Mouse (Mus musculus) cerebellum, adult 2 months (tissue): ENCODE measurements around the gene Bcl2. TPM values are rescaled to one million over a fixed set of nuclear protein-coding genes. Genes with fewer than 3 reads are reported as not detected.
A peak's percentile ranks its signal among the peaks of the same experiment; 100 is the strongest.

Experiments used
- DNase-seq, 2 experiments: peaks; one replicate each; pipeline ENCODE4 v3.0.0; 2021
- H3K27ac ChIP-seq: fragments of 200-500 bp; 2 replicates; pipeline ENCODE4 v1.5.1; 2012; ENCODE audit warnings: low read length, control low read depth, inconsistent platforms; ENCODE audit not compliant: insufficient read depth
- H3K27me3 ChIP-seq: fragments of 200-500 bp; 2 replicates; pipeline ENCODE4 v1.6.1; 2012; ENCODE audit warnings: inconsistent platforms, mild to moderate bottlenecking, low read length, moderate library complexity; ENCODE audit not compliant: control insufficient read depth, insufficient read depth
- H3K4me1 ChIP-seq: fragments of 200-500 bp; 2 replicates; pipeline ENCODE4 v1.6.1; 2011; ENCODE audit warnings: low read length; ENCODE audit not compliant: control insufficient read depth, insufficient read depth
- H3K4me3 ChIP-seq: fragments of 200-500 bp; replicated peaks from 2 replicates; pipeline ENCODE3; 2011; ENCODE audit warnings: mild to moderate bottlenecking, low read depth, low read length, control low read depth; ENCODE audit not compliant: insufficient read depth
- CTCF ChIP-seq: fragments of 200-500 bp; IDR thresholded peaks from 2 replicates; pipeline ENCODE4 v1.5.1; 2011; ENCODE audit warnings: low read depth, mild to moderate bottlenecking, control low read depth, low read length, moderate library complexity, borderline replicate concordance; ENCODE audit not compliant: insufficient read depth
- POLR2A ChIP-seq: fragments of 200-500 bp; IDR thresholded peaks from 2 replicates; pipeline ENCODE4 v1.6.1; 2011; ENCODE audit warnings: low read length, control low read depth, borderline replicate concordance; ENCODE audit not compliant: insufficient read depth
- WGBS: fragments of 180-500 bp; shearing (Covaris S2); methylation state at CpG from one replicate; pipeline ENCODE4 v1.1.7; 2018; 5-methylcytosine and 5-hydroxymethylcytosine counted together
- polyA plus RNA-seq: library from polyadenylated mRNA; depleted of rRNA; stranded (reverse); fragments of >200 nt; gene quantifications from 2 replicates; pipeline ENCODE4 v1.2.3, GENCODE M21; 2012

Bcl2 gene
- polyA plus RNA-seq, 1 experiment = 4.6 TPM

- H3K4me1 ChIP-seq = no peaks in the 10 kb centered on the region
- H3K27ac ChIP-seq = no peak overlapping the region
- no peaks in the 10 kb centered on the region for H3K27me3 ChIP-seq
- TF ChIP-seq CTCF = no peak
- TF ChIP-seq POLR2A = no peak
- DNase-seq = no peak
- WGBS = 61% methylated on average over 3 of the region's 3 CpGs
- H3K4me3 ChIP-seq = no peak overlapping the region
Measured at GRCm38 (mm10) chr1:106620174-106620931, 93.7 kb downstream of the Bcl2 start.

GRCm38 (mm10) chr1:106618814-106619213 lies 95.3 kb downstream of the Bcl2 start:
- Histone ChIP-seq H3K4me3 (no peak overlapping the region), H3K27ac (no peak overlapping the region), H3K4me1 (no peaks in the 10 kb centered on the region), H3K27me3 (no peaks in the 10 kb centered on the region)
- TF ChIP-seq CTCF (no peak), POLR2A (no peak)
- DNase-seq = no peak
- WGBS = 68% methylated on average over 3 of the region's 3 CpGs

DNA sequence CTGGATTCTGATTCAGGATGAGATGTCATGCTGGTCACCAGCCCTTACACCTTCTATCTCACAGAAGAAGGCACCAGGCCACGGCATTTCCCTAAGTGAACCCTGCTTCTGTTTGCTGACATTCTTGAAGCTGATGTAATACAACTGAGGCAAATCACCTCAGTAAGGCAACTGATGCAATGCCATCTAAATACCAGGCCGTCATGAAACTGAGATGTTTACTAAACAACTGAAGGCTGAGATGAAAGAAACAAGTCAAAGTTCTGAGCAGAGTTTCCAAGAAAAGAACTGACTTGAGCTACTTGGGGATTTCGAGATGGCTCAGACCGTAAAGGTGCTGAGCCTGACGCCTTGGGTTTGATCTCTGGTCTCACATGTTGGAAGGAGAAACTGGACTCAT lies 97.1 kb downstream of the Bcl2 start:
- H3K27me3 ChIP-seq = no peaks in the 10 kb centered on the region
- H3K27ac ChIP-seq = no peak overlapping the region
- no peak overlapping the region for H3K4me3 ChIP-seq
- WGBS = 93% methylated on average over 5 of the region's 5 CpGs
- no peak for TF ChIP-seq CTCF
- no peak for TF ChIP-seq POLR2A
- no peak for DNase-seq
- peaks cover 3% of the 10 kb centered on the region for H3K4me1 ChIP-seq

DNA sequence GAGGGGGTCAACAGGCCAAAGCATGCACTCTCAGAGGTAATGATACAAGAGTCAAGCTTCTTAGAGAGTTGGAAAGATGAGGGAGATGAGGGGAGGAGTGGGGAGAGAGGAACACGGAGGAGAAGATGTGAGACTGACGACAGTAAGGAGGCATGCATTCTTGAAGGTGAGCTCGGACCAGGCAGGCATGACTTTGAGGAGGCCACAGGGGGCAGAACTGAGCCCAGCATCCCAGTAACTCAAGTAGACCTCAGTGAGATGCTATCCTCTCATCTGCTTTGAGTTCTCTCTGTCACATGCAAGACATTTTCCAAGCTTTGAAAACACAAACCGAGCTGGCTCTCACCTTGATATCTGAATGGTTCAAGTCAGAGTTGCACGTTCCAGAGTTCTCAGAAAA lies 100.7 kb downstream of the Bcl2 start:
- TF ChIP-seq POLR2A (no peak), CTCF (no peak)
- no peak overlapping the region for H3K4me3 ChIP-seq

DNA sequence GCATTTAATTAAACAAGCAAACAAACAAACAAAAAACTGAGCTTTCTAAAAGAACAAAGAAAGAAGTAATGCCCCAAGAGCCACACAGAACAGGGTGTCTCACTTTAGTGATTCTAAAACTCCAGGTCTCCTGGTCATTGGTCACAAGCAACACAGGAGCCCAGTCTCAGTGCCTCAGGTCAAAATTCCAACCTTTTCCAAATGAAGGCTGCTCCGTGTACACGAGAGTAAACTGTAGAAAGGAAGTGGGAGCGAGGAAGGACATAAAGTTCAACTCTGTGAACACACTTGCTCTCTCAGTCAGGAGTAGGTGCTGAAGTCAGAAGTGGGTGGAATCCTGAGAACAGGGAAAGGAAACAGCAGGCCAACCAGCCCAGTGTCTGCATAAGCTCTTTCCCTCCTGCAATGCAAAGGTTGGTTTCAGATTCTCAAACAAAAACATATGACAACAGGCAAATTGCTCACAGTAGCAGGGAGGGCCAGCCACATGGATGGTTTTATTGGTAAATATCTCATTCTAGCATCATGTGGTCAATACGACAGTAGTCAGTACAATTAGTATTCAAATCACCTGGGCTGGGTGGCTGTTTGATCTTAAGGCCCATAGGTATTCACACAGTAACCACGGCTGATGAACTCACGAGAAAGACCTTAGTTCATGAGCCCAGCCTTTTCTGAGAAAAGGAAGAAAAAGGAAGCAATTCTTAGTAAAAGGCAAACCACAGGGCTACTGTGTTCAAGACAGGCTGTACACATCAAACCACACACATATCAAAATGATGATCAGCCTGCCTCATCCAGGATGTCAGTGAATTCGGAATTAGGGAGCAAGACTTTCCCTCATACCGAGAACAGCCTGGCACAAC lies 101.7 kb downstream of the Bcl2 start:
- no peak overlapping the region for H3K27ac ChIP-seq

More for the DNA sequence above, 100.7 kb downstream of the Bcl2 start:
- 86% methylated on average over 5 of the region's 5 CpGs for WGBS
- no peak for DNase-seq
- Histone ChIP-seq H3K27ac (no peak overlapping the region), H3K27me3 (no peaks in the 10 kb centered on the region), H3K4me1 (peaks cover 7% of the 10 kb centered on the region)

DNA sequence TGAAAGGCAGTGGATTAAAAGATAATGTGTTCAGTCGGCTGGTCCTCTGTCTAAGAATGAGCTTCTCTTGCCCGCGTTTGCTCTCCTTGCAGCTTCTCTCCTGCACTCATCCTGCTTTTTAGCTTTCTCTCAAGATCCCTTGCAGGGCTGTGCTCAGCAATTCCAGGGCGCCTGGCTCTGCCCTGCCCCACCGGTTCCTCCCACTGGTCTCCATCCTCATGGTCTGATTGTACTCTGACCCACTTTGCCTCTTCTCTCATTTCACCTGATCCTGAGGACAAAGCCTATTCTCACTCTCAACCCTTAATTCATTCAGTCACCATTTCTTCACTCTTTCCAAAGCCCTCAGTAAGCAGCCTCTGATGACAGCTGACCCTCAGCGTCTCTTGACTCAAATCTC lies 102.8 kb downstream of the Bcl2 start:
- DNase-seq = no peak
- WGBS = 71% methylated on average over 6 of the region's 6 CpGs
- H3K27me3 ChIP-seq = no peaks in the 10 kb centered on the region
- no peak overlapping the region for H3K4me3 ChIP-seq
- peaks cover 7% of the 10 kb centered on the region for H3K4me1 ChIP-seq
- no peak overlapping the region for H3K27ac ChIP-seq
- TF ChIP-seq POLR2A (no peak), CTCF (no peak)

More for the DNA sequence above, 101.7 kb downstream of the Bcl2 start:
- Histone ChIP-seq H3K4me3 (no peak overlapping the region), H3K4me1 (peaks cover 7% of the 10 kb centered on the region), H3K27me3 (no peaks in the 10 kb centered on the region)
- DNase-seq = no peak
- TF ChIP-seq CTCF = no peak
- TF ChIP-seq POLR2A = no peak
- WGBS = 71% methylated on average over 8 of the region's 8 CpGs

- H3K27me3 ChIP-seq = no peaks in the 10 kb centered on the region
- peak in 1 of 2 experiments; percentile 22 for DNase-seq
- H3K4me1 ChIP-seq = peaks cover 10% of the 10 kb centered on the region
- WGBS = 54% methylated on average over 4 of the region's 4 CpGs
- no peak overlapping the region for H3K4me3 ChIP-seq
- H3K27ac ChIP-seq = no peak overlapping the region
- TF ChIP-seq POLR2A = no peak
- TF ChIP-seq CTCF = no peak
Measured at GRCm38 (mm10) chr1:106608098-106608778, 105.8 kb downstream of the Bcl2 start.

DNA sequence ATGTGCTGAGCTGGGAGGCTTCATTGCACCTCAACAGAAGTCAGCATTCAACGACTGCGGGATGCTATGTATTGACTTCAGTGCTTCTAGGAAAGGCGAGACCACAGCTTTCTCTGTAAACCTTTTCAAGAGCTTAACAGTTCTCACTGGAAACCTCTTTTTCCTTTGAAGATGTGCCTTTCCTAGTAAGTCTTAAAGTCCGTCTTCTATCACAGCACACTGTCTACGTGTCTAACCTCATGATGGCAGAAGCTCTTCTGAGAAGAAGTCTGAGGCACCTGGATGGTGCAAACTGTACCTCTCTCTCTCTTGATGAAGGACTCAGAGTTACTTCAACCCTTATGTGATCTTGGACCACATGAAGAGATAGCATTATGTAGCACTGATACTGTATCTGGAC lies 107.1 kb downstream of the Bcl2 start:
- H3K4me3 ChIP-seq = no peak overlapping the region
- H3K4me1 ChIP-seq = peaks cover 10% of the 10 kb centered on the region; the same call in 1 of the 2 replicates
- no peak for DNase-seq
- TF ChIP-seq POLR2A (no peak), CTCF (no peak)
- WGBS = 97% methylated on average over 5 of the region's 5 CpGs
- no peak overlapping the region for H3K27ac ChIP-seq
- no peaks in the 10 kb centered on the region for H3K27me3 ChIP-seq
